Mouse (Mus musculus): ENCODE measurements around the gene Gatad2b.

GRCm38 (mm10) chr3:90277793-90278192, 15.2 kb upstream of the Gatad2b start:
- TF ChIP-seq CTCF (conservative IDR thresholded peaks at IDR 0.05; ENCODE audit: insufficient read depth, insufficient read length, low read depth, low read length) (no peak), POLR2A (IDR thresholded peaks at IDR 0.05; ENCODE audit: low read depth, low read length) (no peak)

All from kidney, adult 2 months (tissue).